Mouse (Mus musculus) CH12.LX (cell line): ENCODE results near the gene Sdc4. TPM values are rescaled to one million over a fixed set of nuclear protein-coding genes. Genes with fewer than 3 reads are reported as not detected.

Source experiments
- DNase-seq: peaks from one replicate; pipeline ENCODE4 v3.0.0-alpha.2; 2013; ENCODE audit errors: extremely low read depth
- H3K27ac ChIP-seq: 2 replicates; pipeline ENCODE4 v1.5.1; 2012; ENCODE audit warnings: low read depth, mild to moderate bottlenecking, control low read depth, moderate library complexity; ENCODE audit not compliant: insufficient read depth
- H3K27me3 ChIP-seq: replicated peaks from 2 replicates; pipeline ENCODE3; 2012; ENCODE audit warnings: inconsistent platforms
- H3K36me3 ChIP-seq, 2 experiments: replicated peaks in 1 of 2; 2 replicates each; pipeline versions ENCODE3 to v1.6.1; 2012; ENCODE audit warnings: inconsistent platforms in 1 of 2, low read length in 1 of 2, mild to moderate bottlenecking in 1 of 2, mixed read lengths in 1 of 2, moderate library complexity in 1 of 2; ENCODE audit not compliant: control insufficient read depth in 1 of 2, insufficient read depth in 1 of 2
- H3K4me1 ChIP-seq, 2 experiments: 2 replicates each; pipeline ENCODE4 v1.6.1; 2012; ENCODE audit warnings: inconsistent platforms in 1 of 2, moderate library complexity in 1 of 2; ENCODE audit not compliant: insufficient read depth in 2 of 2, control insufficient read depth in 1 of 2
- H3K4me2 ChIP-seq: 2 replicates; pipeline ENCODE4 v1.6.1; 2012; ENCODE audit warnings: low read depth, mild to moderate bottlenecking, control low read depth; ENCODE audit not compliant: poor library complexity, insufficient read depth, severe bottlenecking
- H3K4me3 ChIP-seq, 3 experiments: fragments of 150-350 bp in 1 of 3; sonication (generic) in 1 of 3; replicated peaks in 1 of 3; 2 replicates each; pipeline versions ENCODE3 to v1.5.1; 2011 to 2012; ENCODE audit warnings: low read depth in 2 of 3, low read length in 2 of 3, mild to moderate bottlenecking in 2 of 3, moderate library complexity in 2 of 3, control low read depth in 1 of 3, improper control_type of control experiment in 1 of 3, inconsistent platforms in 1 of 3, mixed read lengths in 1 of 3; ENCODE audit not compliant: poor library complexity in 1 of 3
- H3K79me2 ChIP-seq: replicated peaks from 2 replicates; pipeline ENCODE4 v1.6.1; 2012; ENCODE audit warnings: mild to moderate bottlenecking, moderate library complexity; ENCODE audit not compliant: control insufficient read depth, poor library complexity, insufficient read depth, severe bottlenecking; ENCODE audit errors: extremely low read depth
- H3K9ac ChIP-seq: 2 replicates; pipeline ENCODE4 v1.6.1; 2012; ENCODE audit warnings: low read depth, mild to moderate bottlenecking, control low read depth, moderate library complexity; ENCODE audit not compliant: insufficient read depth
- H3K9me3 ChIP-seq: replicated peaks from 2 replicates; pipeline ENCODE3; 2012; ENCODE audit warnings: low read length, inconsistent platforms, mixed read lengths
- CHD1 ChIP-seq: IDR thresholded peaks from 2 replicates; pipeline ENCODE4 v1.6.1; 2012; ENCODE audit warnings: low read depth, low read length, improper control_type of control experiment, inconsistent platforms
- CHD2 ChIP-seq: IDR thresholded peaks from 2 replicates; pipeline ENCODE4 v1.6.1; 2011; ENCODE audit warnings: low read length, improper control_type of control experiment
- CTCF ChIP-seq, 2 experiments: IDR thresholded peaks in 1 of 2; conservative IDR thresholded peaks in 1 of 2; 2 replicates each; pipeline ENCODE4 v1.5.1; 2011 to 2012; ENCODE audit warnings: low read depth in 2 of 2, low read length in 2 of 2, improper control_type of control experiment in 1 of 2, inconsistent platforms in 1 of 2, mild to moderate bottlenecking in 1 of 2, moderate library complexity in 1 of 2
- E2F4 ChIP-seq: IDR thresholded peaks from 2 replicates; pipeline ENCODE4 v1.6.1; 2011; ENCODE audit warnings: low read depth, low read length, improper control_type of control experiment; ENCODE audit not compliant: insufficient replicate concordance
- ELF1 ChIP-seq: IDR thresholded peaks from 2 replicates; pipeline ENCODE4 v1.6.1; 2014; ENCODE audit warnings: low read depth, mild to moderate bottlenecking, inconsistent platforms, low read length, improper control_type of control experiment
- EP300 ChIP-seq: IDR thresholded peaks from 2 replicates; pipeline ENCODE4 v1.6.1; 2011; ENCODE audit warnings: low read length, improper control_type of control experiment
- ETS1 ChIP-seq: conservative IDR thresholded peaks from 2 replicates; pipeline ENCODE4 v1.6.1; 2012; ENCODE audit warnings: low read depth, mild to moderate bottlenecking, inconsistent platforms, low read length, improper control_type of control experiment, moderate library complexity
- GABPA ChIP-seq: IDR thresholded peaks from 2 replicates; pipeline ENCODE4 v1.6.1; 2012; ENCODE audit warnings: low read depth, low read length, improper control_type of control experiment, inconsistent platforms; ENCODE audit not compliant: insufficient replicate concordance
- IRF4 ChIP-seq: IDR thresholded peaks from 2 replicates; pipeline ENCODE4 v1.6.1; 2014; ENCODE audit warnings: low read depth, mild to moderate bottlenecking, inconsistent platforms, low read length, improper control_type of control experiment
- JUND ChIP-seq: conservative IDR thresholded peaks from 2 replicates; pipeline ENCODE4 v1.6.1; 2011; ENCODE audit warnings: low read depth, low read length, improper control_type of control experiment
- MAFK ChIP-seq: IDR thresholded peaks from 2 replicates; pipeline ENCODE4 v1.6.1; 2011; ENCODE audit warnings: low read length, improper control_type of control experiment; ENCODE audit not compliant: insufficient replicate concordance
- MAZ ChIP-seq: IDR thresholded peaks from 2 replicates; pipeline ENCODE4 v1.6.1; 2012; ENCODE audit warnings: low read depth, mild to moderate bottlenecking, inconsistent platforms, low read length, improper control_type of control experiment, moderate library complexity
- NELFE ChIP-seq: IDR thresholded peaks from 2 replicates; pipeline ENCODE4 v1.6.1; 2011; ENCODE audit warnings: low read depth, low read length, improper control_type of control experiment
- NRF1 ChIP-seq: IDR thresholded peaks from 2 replicates; pipeline ENCODE4 v1.6.1; 2014; ENCODE audit warnings: low read depth, mild to moderate bottlenecking, inconsistent platforms, low read length, improper control_type of control experiment, moderate library complexity
- PAX5 ChIP-seq: IDR thresholded peaks from 2 replicates; pipeline ENCODE4 v1.6.1; 2012; ENCODE audit warnings: low read length, inconsistent platforms, mixed read lengths
- POLR2A ChIP-seq: IDR thresholded peaks from 2 replicates; pipeline ENCODE4 v1.6.1; 2011; ENCODE audit warnings: low read depth, mild to moderate bottlenecking, improper control_type of control experiment, low read length
- POLR2AphosphoS2 ChIP-seq: IDR thresholded peaks from 2 replicates; pipeline ENCODE4 v1.6.1; 2011; ENCODE audit warnings: low read depth, low read length, improper control_type of control experiment
- RAD21 ChIP-seq: IDR thresholded peaks from 2 replicates; pipeline ENCODE4 v1.6.1; 2011; ENCODE audit warnings: low read depth, mild to moderate bottlenecking, low read length, improper control_type of control experiment, moderate library complexity
- RCOR1 ChIP-seq: conservative IDR thresholded peaks from 2 replicates; pipeline ENCODE4 v1.6.1; 2012; ENCODE audit warnings: low read depth, mild to moderate bottlenecking, inconsistent platforms, low read length, improper control_type of control experiment
- SIN3A ChIP-seq: IDR thresholded peaks from 2 replicates; pipeline ENCODE4 v1.6.1; 2012; ENCODE audit warnings: low read length, improper control_type of control experiment, inconsistent platforms
- TBP ChIP-seq: conservative IDR thresholded peaks from 2 replicates; pipeline ENCODE4 v1.6.1; 2011; ENCODE audit warnings: low read depth, low read length, improper control_type of control experiment
- USF1 ChIP-seq: IDR thresholded peaks from 2 replicates; pipeline ENCODE4 v1.6.1; 2014; ENCODE audit warnings: low read depth, mild to moderate bottlenecking, inconsistent platforms, low read length, improper control_type of control experiment
- USF2 ChIP-seq: conservative IDR thresholded peaks from 2 replicates; pipeline ENCODE4 v1.6.1; 2011; ENCODE audit warnings: low read depth, low read length, improper control_type of control experiment
- ZC3H11A ChIP-seq: IDR thresholded peaks from 2 replicates; pipeline ENCODE4 v1.6.1; 2012; ENCODE audit warnings: low read depth, mild to moderate bottlenecking, inconsistent platforms, low read length, improper control_type of control experiment
- dilution Hi-C: fragments of 300-500 bp; cut with MboI; formaldehyde crosslinking; loops from 2 replicates; pipeline ENCODE4 v1.14.3; 2020; ENCODE audit warnings: low sequenced_read_pairs; ENCODE audit not compliant: extremely low pct_unique_long_range_greater_than_20kb, extremely low pct_ligation_motif_present
- in situ Hi-C: fragments of 300-500 bp; cut with MboI; formaldehyde crosslinking; loops from 3 replicates; pipeline ENCODE4 v1.14.3; 2019; ENCODE audit warnings: low sequenced_read_pairs, low pct_ligation_motif_present, low pct_unique_long_range_greater_than_20kb, mixed read lengths
- polyA plus RNA-seq: library from polyadenylated mRNA; unstranded; fragments of >175 nt; gene quantifications from 2 replicates; pipeline ENCODE4 v1.2.1, GENCODE M21; 2012; ENCODE audit warnings: low read depth; ENCODE audit not compliant: insufficient read length
- total RNA-seq, 2 experiments: library from RNA; depleted of rRNA; stranded (reverse); fragments of 300-350 nt in 1 of 2; fragments of >200 nt in 1 of 2; gene quantifications; 2 replicates each; pipeline ENCODE4 v1.2.3; 2012 to 2014

Sdc4 gene
- total and polyA plus RNA-seq, 3 experiments: 46.6 to 69.9 (median 59.8) TPM

DNA sequence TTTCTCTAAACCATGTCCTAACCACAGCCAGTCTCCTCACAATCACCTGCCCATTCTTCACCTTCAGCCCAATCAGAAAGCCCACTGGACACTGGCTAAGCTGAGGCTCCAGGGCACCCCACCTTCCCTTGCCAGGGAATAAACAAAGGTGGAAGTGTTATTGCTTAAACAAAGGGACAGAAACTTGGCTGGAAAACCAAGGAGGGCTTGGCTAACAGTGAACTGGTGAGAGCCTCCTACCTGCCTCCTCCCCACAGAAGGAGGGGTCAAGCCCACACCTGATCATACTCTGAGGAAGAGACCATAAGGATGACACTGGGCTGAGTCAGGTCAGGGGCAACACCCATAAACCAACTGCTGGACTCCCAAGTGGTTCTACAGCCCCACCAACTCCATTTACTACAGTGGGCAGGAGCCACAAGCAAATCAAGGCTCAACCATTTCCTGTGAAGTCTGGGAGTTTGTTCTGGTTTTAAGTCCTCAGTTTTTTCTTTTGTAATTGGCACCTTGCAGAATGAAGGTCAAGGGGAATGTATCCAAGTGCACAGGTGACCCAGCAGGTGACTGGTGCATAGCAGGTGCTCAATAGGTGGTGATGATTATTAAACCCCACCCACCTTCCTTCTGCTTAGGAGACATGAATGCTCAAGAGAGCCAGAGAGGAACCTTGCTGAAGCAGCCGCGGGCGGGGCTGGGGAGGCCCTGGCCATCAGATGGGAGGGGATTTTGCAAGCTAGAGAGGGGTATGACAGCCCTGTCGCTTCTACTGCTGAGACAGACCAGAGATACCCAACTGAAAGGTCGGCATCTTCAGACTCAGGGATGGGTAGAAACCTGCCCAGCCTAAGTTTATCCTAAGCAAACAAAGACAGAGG, 8.2 kb downstream of the Sdc4 start:
- H3K4me2 ChIP-seq: no peak overlapping the region
- no peak for DNase-seq
- H3K9ac ChIP-seq: no peak overlapping the region
- dilution Hi-C loops (no loop called here), in situ Hi-C loops (no loop called here)
- no peaks in the 10 kb centered on the region for H3K27me3 ChIP-seq
- H3K79me2 ChIP-seq: peaks cover 56% of the 10 kb centered on the region
- H3K4me3 ChIP-seq: no peak overlapping the region
- H3K4me1 ChIP-seq: peaks cover 30 to 71% of the 10 kb centered on the region in 2 experiments
- peaks cover 3 to 60% of the 10 kb centered on the region in 2 experiments for H3K36me3 ChIP-seq
- H3K27ac ChIP-seq: no peak overlapping the region
- TF ChIP-seq E2F4 (no peak), MAZ (no peak), TBP (no peak), GABPA (no peak), SIN3A (no peak), NRF1 (no peak), USF1 (no peak), RAD21 (no peak)
- no peaks in the 10 kb centered on the region for H3K9me3 ChIP-seq

DNA sequence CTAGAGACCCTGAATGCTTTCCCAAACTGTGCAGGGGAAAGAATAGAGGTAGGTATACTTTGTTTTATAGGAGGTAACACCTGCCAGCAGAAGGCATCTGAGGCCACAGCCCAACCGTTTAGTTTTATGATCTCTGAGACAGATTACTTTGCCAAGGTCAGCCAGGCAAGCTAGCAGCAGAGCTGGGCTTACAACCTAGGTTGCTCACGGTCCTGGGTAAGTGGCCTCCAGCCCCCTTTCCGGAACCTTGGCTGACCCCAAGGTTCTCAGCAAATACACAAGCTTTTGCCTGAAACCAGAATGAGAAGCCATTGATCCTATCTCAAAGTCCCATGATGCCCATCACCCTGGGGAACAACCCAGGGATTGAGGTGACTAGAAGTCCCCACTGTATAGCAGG, 9.0 kb downstream of the Sdc4 start:
- Histone ChIP-seq H3K9ac (no peak overlapping the region), H3K79me2 (peaks cover 50% of the 10 kb centered on the region), H3K4me2 (no peak overlapping the region), H3K4me1 (peaks cover 27 to 63% of the 10 kb centered on the region in 2 experiments), H3K27ac (no peak overlapping the region), H3K36me3 (peaks cover 9 to 59% of the 10 kb centered on the region in 2 experiments), H3K27me3 (no peaks in the 10 kb centered on the region), H3K9me3 (no peaks in the 10 kb centered on the region), H3K4me3 (no peak overlapping the region)
- dilution Hi-C loops (no loop called here), in situ Hi-C loops (no loop called here)
- TF ChIP-seq RCOR1 (no peak), NRF1 (no peak), PAX5 (no peak), JUND (no peak)
- no peak for DNase-seq

DNA sequence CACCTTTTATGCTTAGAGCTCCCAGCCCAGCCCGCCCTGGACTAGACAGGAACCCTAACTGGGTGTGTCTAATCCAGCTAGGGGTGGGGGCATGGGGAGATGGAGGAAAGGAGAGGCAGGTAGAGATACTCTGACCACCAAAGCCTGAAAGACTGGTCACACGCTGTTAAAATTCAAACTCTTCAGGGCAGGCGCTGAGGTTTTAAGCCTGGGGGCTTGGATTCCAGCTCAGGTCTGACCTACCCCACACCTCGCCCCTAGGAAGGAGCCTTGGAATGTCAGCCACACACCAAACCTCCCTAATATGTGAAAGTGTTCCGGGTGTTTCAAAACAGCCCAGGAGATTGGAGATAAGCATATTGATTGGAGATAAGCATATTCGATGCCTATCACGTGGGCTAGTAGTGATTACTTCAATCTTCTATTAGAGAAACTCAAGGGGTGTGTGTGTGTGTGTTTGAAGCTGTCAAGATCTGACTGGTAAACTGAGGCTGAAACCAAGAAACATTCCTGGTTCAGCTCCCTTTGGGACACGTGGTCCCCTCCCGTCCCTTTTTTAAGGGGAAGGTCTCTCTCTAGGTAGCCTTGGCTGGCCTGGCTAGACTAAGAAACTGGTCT, 10.3 kb downstream of the Sdc4 start:
- Histone ChIP-seq H3K4me3 (no peak overlapping the region), H3K36me3 (peaks cover 21 to 64% of the 10 kb centered on the region in 2 experiments), H3K27me3 (no peaks in the 10 kb centered on the region), H3K27ac (no peak overlapping the region), H3K79me2 (peaks cover 39% of the 10 kb centered on the region), H3K9ac (no peak overlapping the region), H3K4me1 (peaks cover 27 to 54% of the 10 kb centered on the region in 2 experiments), H3K9me3 (no peaks in the 10 kb centered on the region), H3K4me2 (no peak overlapping the region)
- DNase-seq: no peak
- dilution Hi-C loops (no loop called here), in situ Hi-C loops (no loop called here)
- TF ChIP-seq USF2 (no peak), CTCF (conservative IDR thresholded peaks at IDR 0.05 in 1 of 2, IDR thresholded peaks at IDR 0.05 in 1 of 2; ENCODE audit: low read depth in 2 of 2, low read length in 2 of 2) (no peak), CHD2 (no peak), POLR2A (no peak), CHD1 (no peak), MAFK (no peak), IRF4 (no peak), ETS1 (no peak), POLR2AphosphoS2 (no peak), NELFE (no peak), GABPA (no peak), JUND (no peak), ELF1 (no peak), EP300 (no peak), ZC3H11A (no peak)
